Mouse (Mus musculus): ENCODE data around the gene Iqschfp.

Gene Iqschfp

GRCm38 (mm10) chr3:67954459-67955065 lies 62.5 kb downstream of the Iqschfp start:
- DNase-seq (ENCODE audit: low spot score in 2 of 2), result peak; percentile 12 to 28

- DNase-seq (ENCODE audit: low spot score in 2 of 2), result no peak
Measured at GRCm38 (mm10) chr3:67959672-67960071, 67.6 kb downstream of the Iqschfp start.

- DNase-seq (ENCODE audit: low spot score in 2 of 2), result no peak
Measured at GRCm38 (mm10) chr3:67960133-67960532, 68.1 kb downstream of the Iqschfp start.

GRCm38 (mm10) chr3:67960727-67961126 lies 68.7 kb downstream of the Iqschfp start:
- no peak for DNase-seq (ENCODE audit: low spot score in 2 of 2)

- DNase-seq (ENCODE audit: low spot score in 2 of 2), result no peak
Measured at GRCm38 (mm10) chr3:67961934-67962639, 70.1 kb downstream of the Iqschfp start.

- no peak for DNase-seq (ENCODE audit: low spot score in 2 of 2)
Measured at GRCm38 (mm10) chr3:67974340-67974998, 82.4 kb downstream of the Iqschfp start.

- no peak for DNase-seq (ENCODE audit: low spot score in 2 of 2)
Measured at GRCm38 (mm10) chr3:67980006-67980405, 88.0 kb downstream of the Iqschfp start.

GRCm38 (mm10) chr3:67983329-67983728 lies 91.3 kb downstream of the Iqschfp start:
- peak in 1 of 2 experiments; percentile 3 for DNase-seq (ENCODE audit: low spot score in 2 of 2)

- DNase-seq (ENCODE audit: low spot score in 2 of 2), result no peak
Measured at GRCm38 (mm10) chr3:68002415-68002814, 110.4 kb downstream of the Iqschfp start.

GRCm38 (mm10) chr3:68012342-68012741 lies 120.3 kb downstream of the Iqschfp start:
- DNase-seq (ENCODE audit: low spot score in 2 of 2), result no peak

GRCm38 (mm10) chr3:68015786-68016185 lies 123.8 kb downstream of the Iqschfp start:
- no peak for DNase-seq (ENCODE audit: low spot score in 2 of 2)

GRCm38 (mm10) chr3:68019401-68019800 lies 127.4 kb downstream of the Iqschfp start:
- DNase-seq (ENCODE audit: low spot score in 2 of 2), result no peak

GRCm38 (mm10) chr3:68036097-68036496 lies 144.1 kb downstream of the Iqschfp start:
- no peak for DNase-seq (ENCODE audit: low spot score in 2 of 2)

- no peak for DNase-seq (ENCODE audit: low spot score in 2 of 2)
Measured at GRCm38 (mm10) chr3:68042951-68043350, 150.9 kb downstream of the Iqschfp start.

- peak in 1 of 2 experiments; percentile 43 for DNase-seq (ENCODE audit: low spot score in 2 of 2)
Measured at GRCm38 (mm10) chr3:68045475-68046416, 153.7 kb downstream of the Iqschfp start.

- DNase-seq (ENCODE audit: low spot score in 2 of 2), result no peak
Measured at GRCm38 (mm10) chr3:68053538-68053937, 161.5 kb downstream of the Iqschfp start.

GRCm38 (mm10) chr3:68055071-68055470 lies 163.0 kb downstream of the Iqschfp start:
- DNase-seq (ENCODE audit: low spot score in 2 of 2), result no peak

- DNase-seq (ENCODE audit: low spot score in 2 of 2), result peak in 1 of 2 experiments; percentile 51
Measured at GRCm38 (mm10) chr3:68056373-68057275, 164.6 kb downstream of the Iqschfp start.

- no peak for DNase-seq (ENCODE audit: low spot score in 2 of 2)
Measured at GRCm38 (mm10) chr3:68059162-68059800, 167.2 kb downstream of the Iqschfp start.

GRCm38 (mm10) chr3:68064731-68065130 lies 172.7 kb downstream of the Iqschfp start, which contains the start of gene Schip1:
Gene Schip1, plus strand, starts transcription at chr3:68064802.
- no peak for DNase-seq (ENCODE audit: low spot score in 2 of 2)
